Mouse (Mus musculus): ENCODE data around the gene Zic1.

Zic1 gene

DNA sequence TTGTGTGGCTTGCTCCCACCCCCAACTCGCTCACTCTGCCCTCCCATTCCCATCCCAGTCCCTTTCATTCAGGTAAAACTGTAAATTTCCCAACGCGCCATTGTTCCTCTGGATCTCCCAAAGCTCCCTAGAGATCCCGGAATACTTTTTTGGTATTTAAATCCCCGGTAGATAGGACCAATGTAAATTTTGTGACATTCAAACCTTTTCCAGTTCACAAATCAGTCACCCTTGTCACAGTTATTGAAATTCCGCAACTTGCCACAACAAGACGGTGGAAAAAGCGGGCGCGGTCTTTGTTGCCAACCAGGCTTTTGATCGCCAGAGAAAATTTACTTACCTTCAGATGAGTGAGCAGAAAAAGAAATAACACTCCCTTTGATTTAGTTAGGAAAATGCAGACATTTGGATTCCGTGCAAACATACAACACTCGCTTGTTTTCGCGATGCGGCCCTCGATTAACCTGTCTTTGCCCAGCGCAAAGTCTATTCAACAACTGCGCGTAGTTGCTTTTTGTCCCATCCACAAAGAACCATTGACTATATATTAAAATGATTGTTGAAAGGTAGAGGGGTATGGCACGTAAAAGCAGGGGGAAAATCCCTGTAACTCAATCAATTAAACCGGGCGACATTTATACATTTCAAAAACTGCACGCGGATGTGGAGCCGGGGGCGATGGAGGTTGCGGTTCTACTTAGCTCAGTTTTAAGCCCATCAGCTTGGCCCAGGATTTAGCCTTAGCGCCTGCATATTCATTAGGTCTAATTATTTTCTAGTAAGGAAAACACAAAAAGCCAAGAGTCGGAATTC, 1.6 kb upstream of the Zic1 start:
- DNase-seq = peak; percentile 30 to 60

DNA sequence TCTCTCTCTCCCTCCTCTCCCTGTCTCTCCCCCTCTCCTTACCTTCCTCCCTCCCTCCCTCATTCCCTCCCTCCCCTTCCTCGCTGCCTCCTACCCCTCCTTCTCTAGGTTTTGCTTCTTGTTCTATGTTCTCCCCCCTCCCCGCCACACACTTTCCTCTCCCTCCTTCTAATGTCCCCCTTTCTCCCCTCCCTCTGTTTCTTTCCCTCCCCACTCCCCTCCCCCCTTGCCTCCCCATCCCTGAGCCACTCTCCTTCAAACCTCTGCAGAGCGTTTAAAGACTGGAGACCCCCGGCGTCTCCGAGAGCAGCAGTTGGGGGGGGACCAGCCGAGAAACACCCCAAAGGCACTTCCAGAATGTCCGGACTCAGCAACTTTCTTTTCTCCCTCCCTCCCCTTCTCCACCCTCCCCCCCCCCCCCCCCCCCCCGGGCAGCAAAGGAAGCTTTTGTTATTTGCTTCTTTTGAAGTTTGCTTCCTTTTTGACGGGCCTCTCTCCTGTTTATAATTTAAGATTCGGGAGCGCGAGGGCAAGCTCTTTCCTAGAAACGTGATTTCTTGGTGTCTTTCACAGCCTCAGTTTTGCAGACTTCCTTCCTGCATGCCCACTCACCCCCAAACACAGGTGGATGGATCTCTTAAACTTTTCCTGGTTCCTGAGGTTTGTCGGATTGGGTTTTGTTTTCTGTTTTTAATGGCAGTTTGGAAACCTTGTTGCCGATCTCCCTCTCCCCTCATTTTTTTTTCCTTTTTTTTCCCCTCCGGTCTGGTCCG, 802 bp upstream of the Zic1 start:
- DNase-seq = peak; percentile 43 to 50

DNA sequence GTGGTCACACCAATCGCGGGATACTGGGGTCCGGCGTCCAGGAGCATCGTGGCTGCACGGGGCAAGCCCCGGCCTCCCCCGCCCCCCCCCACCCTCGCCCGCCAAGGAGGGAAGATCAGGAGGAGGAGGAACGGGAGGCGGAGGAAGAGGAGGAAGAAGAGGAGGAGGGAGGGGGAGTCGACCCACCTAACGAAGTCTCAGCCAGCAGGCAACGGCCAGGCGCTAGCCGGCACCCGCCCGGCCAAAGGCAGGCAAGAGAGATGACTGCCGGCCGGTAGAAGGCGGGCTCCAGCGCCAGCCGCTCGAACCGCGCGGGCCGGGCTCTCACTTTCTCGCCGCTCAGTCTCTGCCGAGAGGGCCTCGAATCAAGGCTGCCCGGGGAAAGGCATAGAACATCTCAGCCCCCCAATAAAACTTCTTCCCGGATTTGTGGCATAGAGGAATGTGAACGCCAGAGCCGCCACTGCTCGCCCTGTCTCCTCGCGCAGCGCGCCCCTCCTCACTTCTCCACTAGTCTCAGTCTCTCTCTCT, 574 bp downstream of the Zic1 start:
- peak; percentile 65 for DNase-seq

- peak; percentile 62 to 71 for DNase-seq
These were observed 1.3 kb downstream of the Zic1 start for GRCm38 (mm10) chr9:91364127-91364970.

GRCm38 (mm10) chr9:91363814-91364126, 1.8 kb downstream of the Zic1 start:
- DNase-seq = no peak

DNA sequence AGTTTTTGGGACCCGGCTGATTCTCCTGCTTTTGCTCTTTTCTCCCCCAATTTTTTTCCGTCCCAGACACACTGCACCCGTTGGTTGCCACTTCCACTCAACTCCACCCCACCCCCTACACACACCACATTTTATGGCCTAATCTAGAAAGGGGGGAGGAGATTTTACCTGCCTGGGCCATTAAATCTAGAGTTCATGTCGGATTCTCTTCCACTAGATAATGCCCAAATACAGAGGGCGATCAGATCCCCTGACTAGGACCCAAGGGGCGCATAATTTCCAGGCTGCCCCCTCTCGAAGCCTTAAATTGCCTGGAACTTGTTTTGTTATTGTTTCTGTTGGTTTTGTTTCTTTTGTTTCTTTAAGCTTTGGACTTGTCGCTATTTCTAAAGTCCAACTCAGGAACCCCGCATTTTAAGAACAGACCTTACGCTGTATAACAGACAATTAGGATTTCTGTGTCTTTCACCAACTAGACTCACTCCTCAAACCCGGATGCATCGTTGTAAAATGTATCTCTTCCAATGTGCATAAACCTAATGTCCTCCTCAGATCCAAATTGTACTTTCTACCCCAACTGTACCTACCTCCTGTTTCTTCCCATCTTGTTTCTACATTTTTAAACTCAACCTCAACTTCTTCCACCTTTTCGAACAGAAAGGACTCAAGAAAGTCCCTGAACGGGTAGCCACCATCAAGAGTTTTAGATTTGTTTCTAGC, 2.4 kb downstream of the Zic1 start:
- DNase-seq = peak in 1 of 2 experiments; percentile 32

DNA sequence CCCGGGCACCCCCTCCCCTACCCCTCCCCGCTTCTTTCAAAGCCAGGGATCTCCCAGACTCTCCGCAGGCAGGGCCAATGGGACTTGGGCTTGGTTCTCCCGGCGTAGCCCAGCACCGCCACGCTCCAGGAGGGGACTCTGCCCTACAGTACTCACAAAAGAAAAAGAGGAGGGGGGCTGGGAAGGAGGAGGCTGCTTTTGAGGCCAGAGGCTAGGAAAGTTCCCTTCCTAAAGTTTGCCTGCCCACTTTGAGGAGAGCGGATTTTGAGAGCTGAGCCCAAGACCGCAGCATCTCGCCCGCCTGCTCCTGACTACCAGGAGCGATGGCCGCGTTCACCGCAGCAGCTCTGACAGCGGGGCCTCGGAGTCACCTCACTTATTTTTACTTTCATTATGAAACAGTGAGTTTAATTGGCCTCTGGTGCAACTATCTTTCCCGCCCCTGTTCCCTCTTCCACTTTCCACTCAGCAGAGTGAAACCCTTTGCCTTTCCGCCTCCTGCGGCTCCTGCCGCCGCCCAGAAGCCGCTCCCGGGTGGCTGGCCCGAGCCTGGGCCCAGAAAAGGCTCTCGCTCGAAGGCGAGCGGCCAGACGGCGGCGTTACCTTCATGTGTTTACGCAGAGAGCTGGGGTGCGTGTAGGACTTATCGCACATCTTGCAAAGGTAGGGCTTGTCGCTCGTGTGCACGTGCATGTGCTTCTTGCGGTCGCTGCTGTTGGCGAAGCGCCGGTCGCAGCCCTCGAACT, 3.6 kb downstream of the Zic1 start, which contains the start of gene Zic4:
TSS of gene Zic4 (plus strand) at position 558 of the 746 bp plus-strand sequence.
- DNase-seq = peak; percentile 55 to 67

GRCm38 (mm10) chr9:91361033-91361855, 4.4 kb downstream of the Zic1 start:
- DNase-seq = peak; percentile 42 to 59

- DNase-seq = no peak
These were observed 5.2 kb downstream of the Zic1 start for GRCm38 (mm10) chr9:91360151-91361032.

DNA sequence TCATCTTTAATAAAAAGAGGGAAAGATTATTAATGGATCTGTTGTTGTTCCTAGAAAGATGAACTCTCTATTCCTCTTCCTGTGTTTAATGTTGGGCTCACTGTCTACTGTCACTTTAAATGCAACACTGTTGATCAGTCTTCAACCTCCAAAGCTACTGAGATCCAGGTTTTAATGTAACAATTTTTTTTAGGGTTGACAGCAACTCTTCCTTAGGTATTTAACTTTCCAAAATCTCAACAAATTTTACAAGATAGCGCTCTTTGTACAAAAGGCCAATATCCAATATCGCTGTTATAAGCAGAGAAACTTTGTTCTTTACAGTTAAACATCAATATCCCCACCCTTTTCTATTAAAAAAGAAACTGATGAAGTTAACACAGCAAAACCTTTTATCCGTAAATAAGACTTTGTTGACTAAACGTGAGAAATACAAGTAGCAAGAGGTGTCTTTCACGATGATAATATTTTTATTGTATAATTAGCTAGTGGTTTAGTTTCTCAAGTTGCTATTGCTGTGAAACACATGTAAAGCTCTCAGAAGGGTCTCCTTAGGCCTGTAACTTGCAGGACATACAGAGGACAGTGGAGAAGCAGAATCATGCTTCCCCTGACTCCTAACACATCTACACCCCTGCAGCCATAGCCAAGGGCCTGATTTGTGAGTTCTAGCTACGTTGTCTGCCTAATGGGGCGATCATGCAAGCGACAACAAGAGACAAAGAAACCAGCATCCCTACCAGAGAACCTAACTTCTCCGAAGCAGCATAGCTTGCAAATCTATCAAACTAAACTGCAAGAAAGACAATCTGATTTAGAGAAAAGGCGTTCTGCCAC, 6.5 kb downstream of the Zic1 start:
- DNase-seq = no peak

DNA sequence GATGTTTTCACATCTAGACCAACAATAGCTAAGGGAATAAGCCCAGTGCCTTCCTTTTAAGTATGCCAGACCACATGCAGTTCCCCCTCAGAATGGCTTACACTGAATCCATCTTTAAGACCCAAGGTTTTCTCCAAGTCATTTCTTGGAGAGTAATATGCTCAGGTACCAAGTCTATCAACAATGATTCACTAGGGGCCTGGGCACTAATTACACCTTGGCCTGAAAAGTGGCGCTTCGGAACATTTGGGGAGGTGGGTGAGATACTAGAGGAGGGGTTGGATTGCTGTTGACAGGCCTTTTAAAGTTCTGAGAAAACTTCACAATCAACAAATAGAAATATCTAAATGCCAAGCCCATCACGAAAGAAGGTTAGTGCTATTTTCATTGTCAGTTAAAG, 8.3 kb downstream of the Zic1 start:
- no peak for DNase-seq

GRCm38 (mm10) chr9:91356353-91356740, 9.3 kb downstream of the Zic1 start:
- no peak for DNase-seq

- peak; percentile 93 to 95 for DNase-seq
These were observed 9.8 kb downstream of the Zic1 start for GRCm38 (mm10) chr9:91355629-91356352.

DNA sequence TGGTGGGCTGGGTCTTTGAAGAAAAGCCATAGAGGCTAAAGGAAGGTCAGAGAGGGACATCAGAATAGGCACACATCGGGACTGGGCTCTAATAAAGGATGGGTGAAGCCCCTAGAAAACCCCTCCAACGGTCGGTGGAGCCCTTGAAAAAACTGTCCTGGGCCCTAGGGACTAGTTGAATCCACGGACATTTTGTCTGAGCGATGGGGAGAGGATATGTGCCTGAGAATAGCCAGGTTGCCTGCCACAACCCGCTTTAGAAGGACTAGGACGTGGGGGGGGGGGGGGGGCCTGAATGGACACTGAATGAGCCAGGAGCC, 10.4 kb downstream of the Zic1 start:
- no peak for DNase-seq

GRCm38 (mm10) chr9:91354434-91355269, 11.0 kb downstream of the Zic1 start:
- peak; percentile 44 to 70 for DNase-seq

GRCm38 (mm10) chr9:91353551-91354433, 11.8 kb downstream of the Zic1 start:
- peak; percentile 53 to 70 for DNase-seq

Data from cerebellum, postnatal 36 days (tissue).